Mouse (Mus musculus) urinary bladder, adult 2 months (tissue): Measurements from ENCODE around the gene Sos2. TPM values are rescaled to one million over a fixed set of nuclear protein-coding genes. Genes with fewer than 3 reads are reported as not detected.

Experiments
- DNase-seq: peaks from one replicate; pipeline ENCODE4 v3.0.0; 2022; ENCODE audit warnings: low spot score
- polyA plus RNA-seq: library from polyadenylated mRNA; depleted of rRNA; stranded (reverse); fragments of >200 nt; gene quantifications from 2 replicates; pipeline ENCODE4 v1.2.3, GENCODE M21; 2012; rRNA removed

The Sos2 gene
- polyA plus RNA-seq: 27.8 and 30.3 TPM in 2 replicates

DNA sequence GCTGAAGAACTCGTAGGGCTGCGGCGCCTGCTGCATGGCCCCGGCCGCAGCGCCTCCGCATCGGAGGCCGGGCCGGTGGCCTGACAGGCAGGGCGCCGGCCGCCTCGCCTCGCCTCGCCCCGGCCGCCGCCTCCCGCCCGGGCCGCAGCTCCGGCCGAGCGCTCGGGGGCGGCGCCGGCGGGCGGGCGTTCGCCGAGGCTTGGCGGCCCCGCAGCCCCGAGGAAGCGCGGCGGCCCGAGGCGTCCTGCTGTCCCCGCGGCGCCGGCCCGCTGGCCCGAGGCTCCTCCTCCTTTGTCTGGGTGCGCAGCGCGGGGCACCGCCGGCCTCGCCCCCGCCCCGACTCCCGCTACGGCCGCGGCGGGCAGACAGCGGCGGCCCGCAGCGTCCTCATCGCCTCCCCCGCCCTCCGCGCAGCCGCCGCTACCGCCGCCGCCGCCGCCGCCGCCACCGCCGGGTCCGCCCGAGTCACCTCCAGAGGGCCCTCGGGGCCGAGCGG, at the start of gene Sos2:
Gene Sos2 (minus strand): TSS at position 287 of the 496 bp plus-strand sequence.
- DNase-seq: peak; percentile 61

DNA sequence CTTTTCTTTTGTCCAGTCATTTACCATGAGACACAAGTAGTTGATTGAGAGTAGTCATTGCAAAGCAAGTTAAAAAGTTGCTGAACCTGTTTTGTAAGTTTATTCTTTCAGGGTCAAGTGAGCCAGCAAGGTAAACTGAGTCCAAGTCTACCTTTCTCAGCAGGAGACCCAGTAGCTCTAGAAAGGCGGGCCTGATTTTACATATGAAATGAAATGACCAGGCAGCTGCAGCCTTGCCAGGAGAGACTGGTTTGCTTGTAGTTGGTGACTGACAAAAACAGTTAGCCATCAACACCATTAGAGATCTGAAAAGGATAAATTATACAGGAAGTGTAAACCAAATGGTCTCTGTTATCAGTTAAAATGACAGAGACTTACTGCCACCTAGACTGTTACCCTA, 48.7 kb upstream of the Sos2 start:
- DNase-seq: no peak

DNA sequence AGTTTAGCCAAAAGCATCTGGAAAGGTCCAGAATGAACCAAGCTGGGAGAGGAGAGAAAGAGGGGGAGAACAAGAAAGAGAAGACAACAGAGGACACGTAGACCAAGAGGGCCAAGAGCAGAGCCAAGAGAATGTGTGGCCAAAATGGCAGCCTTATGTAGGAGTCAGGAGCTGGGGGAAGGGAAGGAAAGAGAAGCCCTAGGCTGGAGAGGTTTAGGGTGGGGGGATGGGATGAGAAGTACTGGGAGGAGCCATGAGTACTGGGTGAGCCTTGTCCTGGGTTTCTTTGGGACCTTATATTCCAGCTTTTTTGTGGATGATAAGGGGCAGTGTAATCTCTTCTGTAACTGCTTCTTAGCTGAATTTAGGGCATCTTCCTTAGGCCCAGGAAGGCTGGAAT, 47.6 kb upstream of the Sos2 start:
- DNase-seq: no peak

DNA sequence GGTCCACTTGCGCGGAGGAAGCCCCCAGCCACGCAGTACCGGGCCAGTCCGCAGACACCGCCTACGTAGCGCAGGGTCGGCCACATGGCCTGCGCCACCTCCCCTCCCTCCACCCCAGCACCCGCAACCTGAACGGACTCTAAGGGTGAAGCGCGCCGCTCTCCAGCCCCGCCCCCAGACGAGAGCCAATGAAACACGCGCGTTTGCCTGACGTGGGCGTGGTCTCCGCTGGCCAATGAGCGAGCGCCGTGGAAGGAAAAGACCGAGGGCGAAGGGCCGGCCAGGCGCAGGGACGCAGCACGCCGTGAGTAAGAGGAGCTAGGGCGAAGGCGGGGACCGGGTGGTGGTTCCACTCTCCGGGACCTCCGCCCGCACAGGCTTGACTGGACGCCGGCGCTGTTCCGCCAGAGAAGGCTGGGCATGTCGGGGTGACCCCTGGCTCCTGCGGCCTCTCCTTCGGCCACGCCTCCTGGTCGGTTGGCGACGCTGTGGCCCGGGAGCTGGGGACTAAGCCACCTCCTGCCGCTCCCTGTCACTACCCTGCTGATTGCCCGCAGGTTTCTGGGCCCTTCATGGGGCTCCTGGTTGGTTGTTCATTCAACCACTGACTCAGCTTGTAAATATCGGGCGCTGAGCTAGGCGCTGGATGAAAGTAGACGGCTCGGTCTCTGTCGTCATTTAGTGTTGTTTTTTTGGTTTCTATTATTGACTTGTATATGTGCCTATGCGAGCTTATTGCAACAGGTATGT, 43.2 kb upstream of the Sos2 start, which contains the start of the genes L2hgdh and Atp5s:
Gene L2hgdh (minus strand): TSS at position 163 of the 750 bp plus-strand sequence.
Gene Atp5s (plus strand): TSS at position 240 of the 750 bp plus-strand sequence.
- DNase-seq: peak; percentile 93

DNA sequence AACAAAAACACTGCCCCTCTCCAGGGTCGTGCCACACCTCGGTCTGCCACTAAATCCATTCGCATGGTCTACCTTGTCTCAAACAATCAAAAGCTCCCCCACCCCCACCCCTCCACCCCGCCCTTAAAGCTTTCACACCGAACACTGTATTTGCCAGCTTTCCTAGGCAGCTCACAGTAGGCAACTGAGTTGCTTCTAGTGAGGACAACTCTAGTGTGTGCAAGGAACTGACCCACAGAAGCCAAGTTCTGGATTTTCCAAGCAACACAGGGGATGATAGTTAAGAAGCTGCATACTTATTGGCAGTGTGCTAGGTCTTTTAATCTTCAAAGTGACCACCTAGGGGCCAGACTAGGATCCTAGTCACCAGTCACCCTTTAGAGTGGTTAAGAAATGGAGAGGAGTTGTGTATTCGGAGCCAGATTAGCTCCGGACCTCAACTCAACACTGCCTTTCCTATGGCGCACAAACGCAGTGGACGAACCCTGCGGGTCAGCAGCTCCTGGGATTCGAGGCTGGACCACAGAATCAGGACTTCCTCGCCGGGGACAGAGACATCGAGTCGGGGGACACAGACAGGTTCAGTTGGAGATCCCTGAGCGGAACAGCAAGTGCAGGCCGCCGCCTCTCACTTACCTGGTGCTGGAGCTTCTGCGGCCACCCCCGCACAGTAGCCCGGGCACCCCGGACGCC, 42.5 kb upstream of the Sos2 start:
- DNase-seq: no peak

DNA sequence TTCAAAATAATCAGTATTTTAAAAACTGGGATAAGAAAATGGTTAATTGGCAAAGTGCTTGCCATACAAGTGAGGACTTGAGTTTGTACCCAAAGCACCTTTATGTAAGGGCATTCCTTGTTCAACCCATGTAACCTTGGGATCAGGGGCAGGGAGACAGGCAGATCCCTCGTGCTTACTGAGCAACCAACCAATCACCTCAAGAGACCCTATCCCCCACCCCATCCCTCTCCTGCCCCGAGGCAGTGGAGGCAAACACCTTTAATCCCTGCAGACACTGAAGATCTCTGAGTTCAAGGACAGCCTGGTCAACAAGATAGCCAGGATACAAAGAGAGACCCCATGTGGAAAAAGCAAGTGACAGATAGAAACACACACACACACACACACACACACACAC, 41.7 kb upstream of the Sos2 start:
- no peak for DNase-seq

DNA sequence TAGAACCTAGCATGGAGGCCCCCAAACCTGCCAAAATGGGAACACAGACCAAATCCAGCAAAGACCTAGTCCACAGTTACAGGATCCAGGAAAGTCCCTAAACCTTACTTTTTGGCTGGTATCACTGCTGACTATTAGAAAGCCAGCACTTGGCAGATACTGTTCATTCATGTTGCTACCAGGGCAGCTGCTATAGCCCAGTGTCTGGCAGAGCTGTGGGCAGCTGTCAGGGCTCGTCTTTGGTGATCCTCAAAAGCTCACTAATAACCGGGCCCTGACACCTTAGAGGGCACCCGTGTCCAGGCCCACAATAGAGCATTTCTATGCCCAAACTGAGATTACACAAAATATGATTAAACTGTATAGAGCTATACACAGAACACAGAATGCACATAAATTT, 41.2 kb upstream of the Sos2 start:
- no peak for DNase-seq

DNA sequence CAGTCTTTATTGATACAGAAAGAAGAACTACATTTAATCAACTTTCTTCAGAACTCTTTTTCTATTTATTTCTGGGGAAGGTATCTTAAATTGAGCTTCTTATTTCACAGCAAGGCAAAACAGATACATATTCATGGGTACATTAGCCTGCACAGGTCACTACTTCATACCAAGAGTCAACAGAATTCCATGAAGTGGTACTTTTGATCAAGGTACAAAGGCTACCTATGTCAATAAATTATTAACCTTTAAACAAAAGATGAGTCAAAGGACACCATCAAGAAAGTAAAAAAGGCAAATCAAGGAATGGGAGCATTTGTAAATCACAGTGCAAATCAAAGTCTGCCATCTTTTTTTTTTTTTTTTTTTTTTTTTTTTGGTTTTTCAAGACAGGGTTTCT, 32.0 kb upstream of the Sos2 start:
- no peak for DNase-seq

DNA sequence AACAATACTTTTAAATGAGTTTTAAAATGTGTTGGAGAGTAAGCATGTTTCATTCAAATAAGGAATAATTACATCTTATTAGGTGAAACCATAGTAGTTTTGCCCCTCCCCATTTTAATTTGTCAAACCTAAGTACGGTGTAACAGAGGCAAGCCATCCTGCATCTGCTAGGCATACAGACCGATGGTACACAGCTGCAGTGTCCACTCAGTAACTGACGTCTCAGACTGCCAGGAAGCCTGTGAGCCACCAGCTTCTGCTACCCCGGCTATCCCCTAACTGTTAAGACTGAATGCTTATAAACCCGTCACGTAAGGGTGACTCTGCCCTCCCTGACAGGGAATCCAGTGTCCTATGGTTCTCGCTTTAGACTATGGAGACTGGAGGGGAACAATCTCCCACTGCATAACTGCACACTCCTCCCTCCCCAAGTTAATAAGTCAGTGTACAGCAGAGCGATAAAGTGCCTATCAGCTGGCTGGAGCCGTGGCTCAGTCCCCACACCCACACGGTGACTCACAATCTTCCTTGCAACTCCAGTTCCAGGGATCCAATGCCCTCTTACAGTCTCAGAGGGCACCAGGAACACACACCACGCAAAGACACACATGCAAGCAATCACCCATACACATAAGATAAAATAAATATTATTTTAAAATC, 23.3 kb upstream of the Sos2 start:
- DNase-seq: no peak

DNA sequence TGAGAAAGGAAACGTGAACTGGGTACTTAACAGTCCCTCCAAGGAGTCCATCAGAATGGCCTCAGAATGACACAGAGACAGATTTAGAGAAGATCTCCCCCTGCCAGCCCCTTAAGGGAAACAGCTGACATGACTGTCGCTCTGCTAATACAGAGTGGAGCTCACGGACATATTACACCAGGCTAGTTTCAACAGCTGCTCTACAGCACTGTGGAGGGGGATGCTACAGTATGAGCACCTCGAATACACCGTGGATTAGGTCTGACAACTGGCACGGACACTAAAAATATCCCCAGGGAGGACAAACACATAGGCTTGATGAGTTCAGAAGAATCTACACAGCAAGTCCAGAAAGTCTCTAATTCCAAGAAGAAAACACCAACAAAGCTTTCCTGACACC, 16.7 kb upstream of the Sos2 start:
- no peak for DNase-seq

DNA sequence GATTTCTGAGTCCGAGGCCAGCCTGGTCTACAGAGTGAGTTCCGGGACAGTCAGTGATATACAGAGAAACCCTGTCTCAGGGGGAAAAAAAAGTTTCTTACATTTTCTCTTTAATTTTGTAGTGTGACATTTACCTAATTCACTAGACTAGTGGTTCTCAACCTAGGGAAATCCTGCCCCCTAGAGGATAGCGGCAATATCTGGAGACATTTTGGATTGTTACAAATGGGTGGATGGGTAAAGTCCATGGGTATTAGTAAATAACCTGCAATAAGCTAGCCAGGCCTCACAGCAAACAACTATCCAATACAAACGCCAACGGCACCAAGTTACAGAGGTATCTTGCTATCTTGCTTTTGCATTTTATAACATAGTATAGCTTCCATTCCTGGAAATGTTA, 15.1 kb upstream of the Sos2 start:
- no peak for DNase-seq

DNA sequence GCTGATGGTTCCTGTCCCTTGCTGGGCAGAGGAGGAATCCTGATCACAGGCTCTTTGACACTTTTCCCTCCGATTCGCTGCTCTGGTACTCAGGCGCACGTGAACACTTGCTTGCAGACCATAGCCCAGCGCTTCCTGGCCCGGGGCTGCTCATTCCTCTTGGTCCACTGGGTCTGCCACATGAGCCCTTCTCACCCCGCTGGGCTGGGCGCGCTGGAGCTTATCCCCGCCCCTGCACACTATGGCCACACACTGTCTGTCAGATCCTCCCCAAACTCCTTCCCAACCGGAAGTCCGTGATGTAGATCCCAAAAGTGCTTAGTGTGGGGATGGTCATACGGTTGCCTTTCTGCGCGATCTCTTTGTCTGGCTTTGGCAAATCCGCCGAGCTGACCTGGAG, 11.8 kb upstream of the Sos2 start:
- DNase-seq: no peak

DNA sequence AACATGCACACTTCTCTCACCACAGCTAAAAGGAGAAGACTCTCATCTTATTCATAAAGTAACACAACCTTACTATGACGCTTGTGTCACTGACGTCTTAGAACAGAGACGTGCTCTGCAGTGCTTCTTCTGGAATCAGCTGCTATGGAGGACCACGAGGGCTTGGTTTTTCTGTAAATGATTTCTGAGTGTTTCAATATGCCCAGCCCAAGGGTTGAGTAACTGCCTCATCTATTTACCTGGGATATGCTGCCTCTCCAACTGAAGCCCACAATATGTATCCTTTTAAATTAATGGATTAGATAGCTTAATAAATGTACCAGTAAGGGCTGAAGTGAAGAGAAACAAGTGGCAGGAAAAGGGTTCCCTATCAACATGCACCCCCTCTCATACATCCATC, 9.1 kb upstream of the Sos2 start:
- DNase-seq: no peak

DNA sequence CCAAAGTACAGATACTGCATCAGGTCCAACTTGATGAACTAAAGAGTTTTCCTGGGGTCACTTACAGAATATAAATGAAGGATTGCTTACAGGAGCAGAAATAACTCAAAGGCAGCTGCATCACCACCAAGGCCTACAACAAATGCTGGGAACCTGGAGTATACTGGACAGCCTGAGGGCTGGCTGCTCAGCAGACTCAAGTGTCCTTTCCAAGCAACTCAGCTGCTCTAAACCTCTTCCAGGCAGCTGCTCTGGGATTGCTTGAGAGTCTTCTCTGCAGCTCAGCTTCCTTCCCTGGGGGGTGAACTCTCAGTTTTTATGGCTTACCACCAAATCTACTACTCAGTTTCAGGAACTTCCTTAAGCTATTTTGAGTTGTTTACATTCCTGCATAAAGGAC, 7.4 kb upstream of the Sos2 start:
- DNase-seq: no peak

DNA sequence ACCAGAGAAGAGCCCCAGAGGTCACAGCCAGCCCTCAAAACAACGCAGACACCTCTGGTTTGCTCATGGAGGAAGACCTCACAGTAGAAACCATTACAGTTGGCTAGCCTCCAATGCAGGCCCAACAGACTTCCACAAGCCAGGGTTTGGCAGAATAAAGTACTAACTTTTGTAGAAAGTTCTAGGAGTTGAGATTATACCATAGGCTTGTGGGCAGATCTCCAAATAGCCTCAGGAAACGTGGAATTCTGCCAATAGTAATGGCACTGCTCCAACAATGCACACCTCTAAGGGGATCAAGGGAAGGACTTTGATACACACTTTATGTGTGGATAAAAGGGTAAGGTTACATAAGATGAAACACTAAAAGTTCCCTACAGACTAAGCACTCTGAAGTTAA, 6.7 kb upstream of the Sos2 start:
- no peak for DNase-seq

DNA sequence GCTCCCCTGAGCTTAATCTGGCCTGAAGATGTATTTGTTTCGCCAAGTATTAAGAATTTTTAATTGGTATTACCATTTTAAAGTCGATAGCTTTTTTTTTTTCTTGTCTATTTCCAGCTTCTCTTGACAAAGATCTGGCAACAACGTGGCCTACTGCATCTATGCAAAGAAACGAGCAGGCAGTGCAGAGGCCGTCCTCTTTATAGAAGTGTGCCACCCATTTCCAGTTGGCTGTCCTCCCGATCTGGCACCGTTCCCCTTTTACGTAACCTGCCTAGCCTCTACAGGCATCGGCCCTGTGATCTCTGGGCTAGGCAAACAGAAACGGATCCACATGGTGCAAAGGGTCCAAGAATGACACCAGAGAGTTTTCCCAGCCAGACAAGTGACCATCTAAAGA, 1.9 kb upstream of the Sos2 start:
- DNase-seq: peak; percentile 32

DNA sequence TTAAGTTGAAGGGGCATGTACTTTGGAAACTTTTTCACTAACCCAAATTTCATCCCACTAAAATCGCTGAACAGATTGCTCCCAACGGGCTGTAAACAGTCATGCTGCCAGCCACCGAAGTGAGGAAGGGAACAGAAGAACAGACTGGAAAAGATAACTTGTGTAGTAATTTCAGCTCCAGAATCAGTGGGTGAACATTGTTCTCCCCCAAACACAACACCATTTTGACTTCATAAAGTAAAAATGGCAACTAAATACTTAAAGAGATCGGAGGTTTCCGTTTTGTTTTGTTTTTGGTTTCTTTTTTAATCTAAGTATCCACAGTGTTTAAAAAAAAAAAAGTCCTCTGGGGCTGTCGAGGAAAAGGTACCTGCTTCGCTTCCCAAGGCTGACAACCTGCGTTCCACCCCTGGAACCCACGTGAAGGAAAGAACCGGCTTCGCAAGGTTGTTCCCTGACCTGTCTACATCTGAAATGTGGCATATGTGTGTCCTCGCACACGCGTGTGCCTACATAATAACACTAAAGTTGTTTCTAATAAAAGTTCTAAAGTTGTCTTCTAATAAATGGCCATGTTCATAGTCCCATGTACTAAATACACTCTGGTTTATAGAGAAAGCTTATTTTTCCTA, 1.3 kb upstream of the Sos2 start:
- DNase-seq: no peak

DNA sequence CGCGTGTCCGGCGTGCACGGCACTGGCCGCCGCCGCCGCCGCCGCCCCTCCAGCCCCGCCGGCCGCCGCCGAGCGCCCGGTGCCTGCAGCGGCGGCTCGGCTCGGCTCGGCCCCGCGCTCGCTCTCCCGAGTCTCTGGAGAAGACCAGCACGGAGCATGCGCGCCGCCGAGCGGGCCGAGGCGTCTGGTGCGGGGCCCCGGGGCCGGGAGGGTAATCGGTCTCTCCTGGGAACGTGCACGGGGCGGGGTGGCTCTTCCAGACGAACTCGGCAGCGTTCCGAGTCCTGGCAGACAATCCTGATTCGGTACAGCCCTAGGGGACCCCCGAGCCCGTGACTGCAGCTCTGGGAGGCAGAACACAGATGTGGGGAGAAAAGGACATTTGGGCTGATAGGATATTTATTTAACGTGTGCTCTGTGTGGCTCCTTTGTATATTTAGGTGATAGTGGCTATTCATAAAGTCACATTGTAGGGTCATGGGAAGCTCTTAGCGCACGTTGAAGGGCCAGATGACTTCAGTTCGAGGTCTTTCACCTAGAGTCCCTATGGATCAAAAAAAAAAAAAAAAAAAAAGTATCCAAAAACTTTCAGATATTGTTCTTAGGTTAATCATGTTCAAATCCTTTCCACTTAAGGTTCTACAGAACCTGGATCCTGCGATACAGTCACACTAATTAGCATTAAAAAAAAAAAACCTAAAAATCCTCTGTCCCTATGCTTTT, 574 bp upstream of the Sos2 start:
- peak; percentile 79 for DNase-seq

DNA sequence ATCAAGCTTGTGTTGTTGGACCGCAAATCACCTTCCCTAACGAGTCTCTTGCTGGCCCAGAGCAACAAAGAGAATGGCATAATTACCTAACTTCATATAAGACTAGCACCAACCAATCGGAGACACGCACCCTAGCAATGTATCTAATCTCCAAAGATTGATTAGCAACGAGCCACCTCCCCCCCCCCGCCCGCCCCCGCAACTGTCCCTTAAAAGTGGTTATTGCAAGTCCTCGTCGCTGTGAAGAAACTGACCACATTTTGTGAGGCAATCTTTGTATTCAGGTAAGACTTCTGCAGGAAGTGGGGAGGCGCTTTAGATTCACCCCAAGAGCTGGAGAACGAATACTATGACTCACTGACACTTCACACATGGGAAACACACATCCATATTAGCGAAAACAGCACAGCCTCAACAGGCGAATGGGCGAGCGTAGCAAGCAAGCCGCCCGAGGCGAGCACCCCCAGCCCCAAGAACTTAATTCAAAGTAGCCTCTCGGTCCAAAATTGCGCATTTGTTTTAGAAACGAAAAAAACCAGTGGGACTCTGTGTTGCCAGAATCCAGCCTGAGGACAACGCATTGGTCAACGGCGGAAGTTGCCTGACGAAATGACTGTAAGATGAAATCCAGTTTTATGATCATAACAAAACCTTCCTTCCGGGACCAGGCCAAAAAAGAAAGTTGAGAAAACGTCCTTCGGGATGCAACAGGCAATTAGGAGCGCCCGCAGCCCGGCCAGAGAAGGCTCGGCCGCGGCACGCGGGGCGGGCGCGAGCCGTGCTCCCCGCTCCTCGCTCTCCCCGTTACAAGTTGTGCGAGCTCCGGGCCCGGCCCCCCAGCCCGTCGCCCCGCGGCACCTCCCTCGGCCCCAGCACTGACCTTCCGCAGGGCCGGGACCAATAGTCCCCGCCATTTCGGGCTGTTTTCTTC, 752 bp downstream of the Sos2 start:
- peak; percentile 56 for DNase-seq

DNA sequence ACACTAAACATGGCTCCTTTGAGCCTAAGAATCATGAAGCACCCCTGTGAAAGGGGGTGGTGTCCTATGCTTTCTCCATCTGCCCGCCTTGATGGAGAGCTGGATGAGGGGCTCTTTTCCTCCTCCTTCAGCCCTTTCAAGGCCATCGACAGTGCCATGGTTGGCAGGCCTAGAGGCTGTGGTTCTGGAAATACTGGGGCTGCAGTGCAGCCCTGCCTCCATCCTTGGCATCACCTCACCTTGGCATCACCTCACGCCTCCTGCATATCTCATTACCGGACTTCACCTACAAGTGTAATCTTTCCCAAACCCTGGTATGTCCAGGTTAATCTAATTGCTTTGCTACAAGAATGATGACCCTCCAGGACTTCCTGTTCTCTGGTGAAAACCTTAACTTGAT, 5.5 kb downstream of the Sos2 start:
- DNase-seq: no peak
